Mouse (Mus musculus) C2C12 (cell line): ENCODE results near the gene Zdhhc3. TPM values are rescaled to one million over a fixed set of nuclear protein-coding genes. Genes with fewer than 3 reads are reported as not detected.
A peak's percentile ranks its signal among the peaks of the same experiment; 100 is the strongest.

Experiments used
- H3K27me3 ChIP-seq: one replicate; pipeline ENCODE4 v1.6.1; 2011; ENCODE audit not compliant: control insufficient read depth, insufficient read depth, insufficient read length
- H3K36me3 ChIP-seq: one replicate; pipeline ENCODE4 v1.6.1; 2011; ENCODE audit not compliant: control insufficient read depth, insufficient read depth
- H3K4me3 ChIP-seq: one replicate; pipeline ENCODE4 v1.5.1; 2011; ENCODE audit warnings: mild to moderate bottlenecking, control low read depth; ENCODE audit not compliant: poor library complexity, insufficient read depth, severe bottlenecking
- H3K79me2 ChIP-seq: one replicate; pipeline ENCODE4 v1.6.1; 2011; ENCODE audit not compliant: control insufficient read depth, insufficient read depth
- H3K79me3 ChIP-seq: one replicate; pipeline ENCODE4 v1.6.1; 2011; ENCODE audit warnings: low read depth, control low read depth
- H3ac ChIP-seq: one replicate; pipeline ENCODE3; 2011; ENCODE audit warnings: low read depth; ENCODE audit not compliant: control insufficient read depth, insufficient read length
- CEBPB ChIP-seq: IDR thresholded peaks from one replicate; pipeline ENCODE4 v1.6.1; 2011; ENCODE audit warnings: low read depth, mild to moderate bottlenecking, control low read depth, moderate library complexity
- CTCF ChIP-seq: IDR thresholded peaks from one replicate; pipeline ENCODE4 v1.5.1; 2011; ENCODE audit not compliant: control insufficient read depth, insufficient read depth, insufficient read length
- FOSL1 ChIP-seq: IDR thresholded peaks from one replicate; pipeline ENCODE4 v1.8.0; 2011; ENCODE audit warnings: mild to moderate bottlenecking, low read length; ENCODE audit not compliant: poor library complexity, insufficient read depth, severe bottlenecking
- MAX ChIP-seq: IDR thresholded peaks from one replicate; pipeline ENCODE4 v1.6.1; 2011; ENCODE audit warnings: mild to moderate bottlenecking, control low read depth
- MYOD1 ChIP-seq: IDR thresholded peaks from one replicate; pipeline ENCODE4 v1.6.1; 2011; ENCODE audit warnings: low read depth; ENCODE audit not compliant: control insufficient read depth, insufficient read length
- MYOG ChIP-seq: IDR thresholded peaks from one replicate; pipeline ENCODE4 v1.6.1; 2011; ENCODE audit not compliant: control insufficient read depth, insufficient read length; ENCODE audit errors: extremely low read depth
- USF1 ChIP-seq: IDR thresholded peaks from one replicate; pipeline ENCODE4 v1.6.1; 2011; ENCODE audit warnings: low read depth, mild to moderate bottlenecking, control low read depth, moderate library complexity
- polyA plus RNA-seq: library from polyadenylated mRNA; unstranded; fragments of >200 nt; fragmentation: generic; extraction: Trizol; gene quantifications from one replicate; pipeline ENCODE4 v1.2.1, GENCODE M21; 2012; ENCODE audit warnings: missing spikeins

Zdhhc3 gene
- polyA plus RNA-seq, 1 experiment = 62.6 TPM

DNA sequence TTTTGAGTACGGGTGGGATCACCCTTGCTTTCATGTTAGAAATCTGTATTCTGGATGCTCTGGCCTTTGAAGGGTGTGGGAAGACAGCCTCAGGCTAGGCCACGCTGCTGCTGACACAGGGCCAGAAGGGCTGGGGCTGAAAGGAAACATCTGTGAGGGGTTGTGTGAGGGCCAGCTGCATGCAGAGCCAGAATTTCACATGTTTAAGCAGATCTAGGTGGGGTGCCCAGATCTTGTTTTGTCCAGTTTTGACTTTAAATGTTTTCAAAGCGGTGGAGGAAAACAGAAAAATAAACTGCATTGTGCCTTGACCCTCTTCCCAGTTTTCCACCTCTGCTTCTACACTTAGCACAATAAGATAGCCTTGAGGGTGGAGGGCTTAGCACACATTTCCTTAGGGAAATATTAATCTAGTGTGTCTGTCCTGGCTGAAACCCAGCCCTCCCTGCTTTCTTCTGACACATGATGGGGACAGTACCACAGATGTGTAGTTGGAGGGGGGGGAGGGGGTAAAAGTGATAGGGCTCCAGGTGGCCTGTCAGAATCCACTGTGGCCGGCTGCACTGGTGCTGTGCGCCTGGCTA, 26.0 kb upstream of the Zdhhc3 start:
- Histone ChIP-seq H3K4me3 (no peak overlapping the region), H3K79me2 (no peaks in the 10 kb centered on the region), H3K79me3 (no peaks in the 10 kb centered on the region), H3K36me3 (peaks cover 42% of the 10 kb centered on the region), H3ac (no peak overlapping the region), H3K27me3 (no peaks in the 10 kb centered on the region)
- no peak for TF ChIP-seq MAX
- no peak for TF ChIP-seq CEBPB
- no peak for TF ChIP-seq MYOG
- no peak for TF ChIP-seq USF1
- TF ChIP-seq CTCF = no peak
- no peak for TF ChIP-seq MYOD1
- TF ChIP-seq FOSL1 = no peak

DNA sequence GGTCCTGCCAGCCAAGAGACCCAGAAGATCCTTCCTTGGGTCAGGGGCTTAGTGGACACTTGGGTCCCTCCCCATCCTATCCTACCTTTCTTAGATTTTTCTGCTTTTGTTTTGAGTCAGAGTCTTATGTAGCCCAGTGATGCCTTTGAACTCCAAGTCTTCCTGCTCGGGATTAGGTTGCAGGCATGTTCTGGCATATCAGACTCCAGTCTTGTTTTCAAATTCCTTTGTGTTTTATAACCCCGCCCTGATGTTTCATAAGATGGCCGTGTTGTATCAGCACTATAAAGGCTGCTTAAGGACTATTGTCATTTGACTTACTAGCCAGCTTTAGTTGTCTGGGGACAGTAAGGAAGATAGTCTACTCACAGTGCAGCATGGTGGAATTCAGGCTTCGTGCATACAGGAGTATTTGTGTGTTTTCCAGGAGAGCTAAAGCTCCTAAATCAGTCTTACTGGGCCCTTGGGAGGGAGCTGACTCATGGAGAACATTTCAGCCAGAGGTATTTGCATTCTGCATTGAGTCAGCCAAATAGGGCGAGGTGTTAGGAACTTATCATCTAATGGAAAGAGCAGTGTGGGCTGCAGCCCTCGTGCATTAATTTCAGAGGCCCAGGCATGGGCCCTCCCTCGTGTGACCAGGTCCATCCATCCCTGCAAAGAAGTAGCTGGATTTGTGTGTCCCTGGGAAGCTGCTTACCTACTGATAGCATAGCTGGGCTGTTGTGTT, 24.1 kb upstream of the Zdhhc3 start:
- TF ChIP-seq USF1 (no peak), MYOD1 (no peak), MYOG (no peak), MAX (no peak), CTCF (no peak), CEBPB (no peak), FOSL1 (no peak)
- Histone ChIP-seq H3ac (no peak overlapping the region), H3K36me3 (peaks cover 58% of the 10 kb centered on the region)

DNA sequence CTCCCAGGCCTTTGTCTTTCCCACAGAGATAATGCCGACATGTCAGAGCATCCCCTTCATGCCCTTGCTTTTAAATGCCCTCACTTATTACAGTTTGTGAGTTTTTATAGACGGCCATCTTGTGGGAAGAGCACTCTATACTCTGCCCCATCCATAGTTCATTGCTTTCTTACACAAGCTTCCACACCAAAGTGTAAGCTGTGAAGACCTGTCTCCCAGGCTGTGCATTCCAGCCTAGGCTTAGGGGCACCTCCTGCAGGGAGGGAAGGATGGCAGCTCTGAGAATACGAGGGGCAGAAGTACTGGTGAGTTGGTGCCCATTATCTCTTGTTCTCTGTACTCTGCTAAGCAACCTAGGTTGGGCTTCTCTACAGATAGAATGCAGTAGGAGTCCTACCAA, 20.0 kb upstream of the Zdhhc3 start:
- Histone ChIP-seq H3K79me3 (no peaks in the 10 kb centered on the region), H3ac (no peak overlapping the region), H3K27me3 (no peaks in the 10 kb centered on the region), H3K36me3 (peaks cover 90% of the 10 kb centered on the region), H3K4me3 (no peak overlapping the region), H3K79me2 (no peaks in the 10 kb centered on the region)
- no peak for TF ChIP-seq USF1
- TF ChIP-seq CEBPB = no peak
- no peak for TF ChIP-seq MYOD1
- TF ChIP-seq MAX = no peak
- no peak for TF ChIP-seq MYOG
- TF ChIP-seq CTCF = no peak

More for the DNA sequence above, 24.1 kb upstream of the Zdhhc3 start:
- H3K79me2 ChIP-seq = no peaks in the 10 kb centered on the region
- no peaks in the 10 kb centered on the region for H3K79me3 ChIP-seq
- H3K4me3 ChIP-seq = no peak overlapping the region
- H3K27me3 ChIP-seq = no peaks in the 10 kb centered on the region

DNA sequence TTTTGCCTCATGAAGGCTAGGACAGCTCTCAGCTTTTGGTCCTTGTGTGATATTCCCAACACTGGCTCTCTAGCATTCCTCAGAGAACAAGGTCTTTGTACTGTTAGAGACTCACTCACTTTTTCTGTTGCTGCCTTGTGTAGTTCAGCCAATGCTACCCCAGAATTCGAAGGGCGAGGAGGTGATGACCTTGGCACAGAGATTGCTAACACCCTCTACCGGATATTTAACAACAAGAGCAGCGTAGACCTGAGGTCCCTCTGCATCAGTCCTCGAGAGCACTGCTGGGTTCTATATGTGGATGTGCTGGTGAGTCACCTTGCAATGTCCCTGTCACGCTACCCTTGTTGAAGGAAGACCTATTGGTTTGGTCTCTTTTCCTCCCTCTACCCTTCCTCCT, 14.7 kb upstream of the Zdhhc3 start:
- Histone ChIP-seq H3K36me3 (peaks cover 65% of the 10 kb centered on the region), H3K27me3 (no peaks in the 10 kb centered on the region), H3K4me3 (no peak overlapping the region), H3K79me2 (peaks cover 6% of the 10 kb centered on the region), H3K79me3 (peaks cover 5% of the 10 kb centered on the region), H3ac (no peak overlapping the region)
- TF ChIP-seq CTCF = no peak
- TF ChIP-seq CEBPB = no peak
- TF ChIP-seq MYOD1 = no peak
- no peak for TF ChIP-seq MYOG

DNA sequence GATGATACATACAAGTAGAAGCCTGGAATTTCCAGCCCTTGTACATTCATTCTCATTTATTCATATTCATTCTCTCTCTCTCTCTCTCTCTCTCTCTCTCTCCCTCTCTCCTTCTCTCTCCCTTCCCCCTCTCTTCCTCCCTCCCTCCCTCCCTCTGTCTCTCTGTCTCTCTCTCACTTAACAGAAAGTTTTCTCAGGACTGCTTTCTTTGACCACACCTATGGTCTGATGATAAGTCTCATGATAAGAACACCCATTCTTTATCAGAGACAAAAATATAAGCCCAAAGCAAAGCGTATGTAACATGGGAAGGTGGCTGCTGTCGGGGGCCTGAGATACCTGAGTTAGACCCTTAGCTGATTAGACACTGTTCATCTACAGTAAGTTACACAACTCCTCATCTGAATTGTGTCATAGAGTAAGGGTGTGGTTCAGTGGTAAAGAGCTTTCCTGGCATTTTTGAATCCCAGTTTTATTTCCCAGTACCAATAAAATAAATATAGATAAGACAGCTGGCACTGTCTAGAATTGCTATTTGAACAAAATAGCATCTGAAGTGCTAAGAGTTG, 11.5 kb upstream of the Zdhhc3 start:
- Histone ChIP-seq H3K79me2 (peaks cover 6% of the 10 kb centered on the region), H3K36me3 (peaks cover 52% of the 10 kb centered on the region), H3ac (no peak overlapping the region), H3K27me3 (no peaks in the 10 kb centered on the region), H3K4me3 (no peak overlapping the region), H3K79me3 (peaks cover 5% of the 10 kb centered on the region)
- TF ChIP-seq CEBPB (peak; percentile 83), USF1 (no peak), MYOD1 (no peak), MYOG (no peak)
